Mouse (Mus musculus) cerebellum, adult 2 months (tissue): Measurements from ENCODE around the gene Sertad3.

Experiments used
- CTCF ChIP-seq: fragments of 200-500 bp; IDR thresholded peaks from 2 replicates; pipeline ENCODE4 v1.5.1; 2011; ENCODE audit warnings: low read depth, mild to moderate bottlenecking, control low read depth, low read length, moderate library complexity, borderline replicate concordance; ENCODE audit not compliant: insufficient read depth
- POLR2A ChIP-seq: fragments of 200-500 bp; IDR thresholded peaks from 2 replicates; pipeline ENCODE4 v1.6.1; 2011; ENCODE audit warnings: low read length, control low read depth, borderline replicate concordance; ENCODE audit not compliant: insufficient read depth

GRCm38 (mm10) chr7:27508648-27509005 lies 35.1 kb downstream of the Sertad3 start:
- TF ChIP-seq CTCF (peak; percentile 73), POLR2A (no peak)
